Mouse (Mus musculus): ENCODE measurements at regions not wholly inside any gene's neighbourhood (a gene's known extent, or its start where the extent isn't known, plus 50 kb on each side); places are given as distances from the start of the nearest gene placed in this dataset.
A peak's percentile ranks its signal among the peaks of the same experiment; 100 is the strongest.
"Not testable (repeated sequence)": the region's sequence is repeated elsewhere in the genome, so short reads cannot be mapped to it uniquely, and the experiment has no call there.

GRCm38 (mm10) chr15:9954941-9955340 lies 206.3 kb upstream of the Spef2 start:
- no peak for TF ChIP-seq POLR2A (IDR thresholded peaks at IDR 0.05; ENCODE audit: borderline replicate concordance, low read depth, low read length)
- no peak overlapping the region for H3K4me3 ChIP-seq (ENCODE audit: insufficient read depth, low read length)
- H3K4me1 ChIP-seq (ENCODE audit: control insufficient read depth, insufficient read depth, low read length) = peaks cover 7% of the 10 kb centered on the region
- H3K27ac ChIP-seq (ENCODE audit: insufficient read depth, low read depth, low read length) = peak overlapping the region; percentile 36

GRCm38 (mm10) chr15:9974999-9975398 lies 202.0 kb upstream of the Prlr start:
- Histone ChIP-seq H3K4me1 (ENCODE audit: control insufficient read depth, insufficient read depth, low read length) (no peaks in the 10 kb centered on the region), H3K4me3 (ENCODE audit: insufficient read depth, low read length) (no peak overlapping the region), H3K27ac (ENCODE audit: insufficient read depth, low read depth, low read length) (no peak overlapping the region)
- TF ChIP-seq POLR2A (IDR thresholded peaks at IDR 0.05; ENCODE audit: borderline replicate concordance, low read depth, low read length) (no peak), CTCF (IDR thresholded peaks at IDR 0.05; ENCODE audit: low read depth, low read length) (no peak)

GRCm38 (mm10) chr15:10011289-10012234 lies 165.5 kb upstream of the Prlr start:
- Histone ChIP-seq H3K27ac (ENCODE audit: insufficient read depth, low read depth, low read length) (no peak overlapping the region), H3K4me3 (ENCODE audit: insufficient read depth, low read length) (no peak overlapping the region), H3K4me1 (ENCODE audit: control insufficient read depth, insufficient read depth, low read length) (no peaks in the 10 kb centered on the region)
- TF ChIP-seq CTCF (IDR thresholded peaks at IDR 0.05; ENCODE audit: low read depth, low read length) (no peak), POLR2A (IDR thresholded peaks at IDR 0.05; ENCODE audit: borderline replicate concordance, low read depth, low read length) (no peak)

DNA sequence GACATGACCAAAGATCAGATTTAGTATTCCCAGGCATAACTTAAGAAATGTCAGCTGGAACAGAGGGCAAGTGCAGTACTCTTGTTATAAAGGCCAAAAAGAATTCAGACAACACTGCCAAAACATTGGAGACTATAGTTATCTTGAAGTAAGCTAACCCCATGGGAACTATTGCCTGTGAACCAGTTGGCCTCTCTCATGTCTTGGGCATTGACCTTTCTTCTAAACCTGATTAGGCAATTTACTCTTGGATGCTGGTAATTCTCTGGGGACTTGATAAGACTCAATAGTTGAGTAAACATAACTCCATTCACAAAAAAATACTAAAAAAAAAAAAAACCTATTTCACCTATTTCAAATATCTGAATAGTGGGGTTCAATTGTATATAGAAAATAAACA lies 159.8 kb upstream of the Prlr start:
- no peak overlapping the region for H3K27ac ChIP-seq (ENCODE audit: insufficient read depth, low read depth, low read length)
- no peak overlapping the region for H3K4me3 ChIP-seq (ENCODE audit: insufficient read depth, low read length)
- no peaks in the 10 kb centered on the region for H3K4me1 ChIP-seq (ENCODE audit: control insufficient read depth, insufficient read depth, low read length)
- no peak for TF ChIP-seq POLR2A (IDR thresholded peaks at IDR 0.05; ENCODE audit: borderline replicate concordance, low read depth, low read length)
- no peak for TF ChIP-seq CTCF (IDR thresholded peaks at IDR 0.05; ENCODE audit: low read depth, low read length)

GRCm38 (mm10) chr15:10029902-10030301 lies 147.1 kb upstream of the Prlr start:
- Histone ChIP-seq H3K4me3 (ENCODE audit: insufficient read depth, low read length) (no peak overlapping the region), H3K4me1 (ENCODE audit: control insufficient read depth, insufficient read depth, low read length) (peaks cover 5% of the 10 kb centered on the region; the same call in 1 of the 2 replicates), H3K27ac (ENCODE audit: insufficient read depth, low read depth, low read length) (no peak overlapping the region)
- TF ChIP-seq POLR2A (IDR thresholded peaks at IDR 0.05; ENCODE audit: borderline replicate concordance, low read depth, low read length) (no peak), CTCF (IDR thresholded peaks at IDR 0.05; ENCODE audit: low read depth, low read length) (no peak)

GRCm38 (mm10) chr15:10035561-10035960 lies 141.5 kb upstream of the Prlr start:
- no peak overlapping the region for H3K27ac ChIP-seq (ENCODE audit: insufficient read depth, low read depth, low read length)
- TF ChIP-seq CTCF (IDR thresholded peaks at IDR 0.05; ENCODE audit: low read depth, low read length) (no peak), POLR2A (IDR thresholded peaks at IDR 0.05; ENCODE audit: borderline replicate concordance, low read depth, low read length) (no peak)
- no peaks in the 10 kb centered on the region for H3K4me1 ChIP-seq (ENCODE audit: control insufficient read depth, insufficient read depth, low read length)
- no peak overlapping the region for H3K4me3 ChIP-seq (ENCODE audit: insufficient read depth, low read length)

GRCm38 (mm10) chr15:10036576-10036975 lies 140.5 kb upstream of the Prlr start:
- H3K27ac ChIP-seq (ENCODE audit: insufficient read depth, low read depth, low read length); H3K4me3 ChIP-seq (ENCODE audit: insufficient read depth, low read length); H3K4me1 ChIP-seq (ENCODE audit: control insufficient read depth, insufficient read depth, low read length): not testable (repeated sequence)

GRCm38 (mm10) chr15:10073580-10073979 lies 103.5 kb upstream of the Prlr start:
- peaks cover 2% of the 10 kb centered on the region; the same call in 1 of the 2 replicates for H3K4me1 ChIP-seq (ENCODE audit: control insufficient read depth, insufficient read depth, low read length)
- TF ChIP-seq CTCF (IDR thresholded peaks at IDR 0.05; ENCODE audit: low read depth, low read length) (no peak), POLR2A (IDR thresholded peaks at IDR 0.05; ENCODE audit: borderline replicate concordance, low read depth, low read length) (no peak)
- no peak overlapping the region for H3K4me3 ChIP-seq (ENCODE audit: insufficient read depth, low read length)
- no peak overlapping the region for H3K27ac ChIP-seq (ENCODE audit: insufficient read depth, low read depth, low read length)

- Histone ChIP-seq H3K27ac (ENCODE audit: insufficient read depth, low read depth, low read length) (no peak overlapping the region), H3K4me3 (ENCODE audit: insufficient read depth, low read length) (no peak overlapping the region), H3K4me1 (ENCODE audit: control insufficient read depth, insufficient read depth, low read length) (peaks cover 2% of the 10 kb centered on the region; the same call in 1 of the 2 replicates)
- TF ChIP-seq POLR2A (IDR thresholded peaks at IDR 0.05; ENCODE audit: borderline replicate concordance, low read depth, low read length) (no peak), CTCF (IDR thresholded peaks at IDR 0.05; ENCODE audit: low read depth, low read length) (no peak)
These were observed 102.1 kb upstream of the Prlr start for GRCm38 (mm10) chr15:10074916-10075315.

GRCm38 (mm10) chr15:10075391-10076060 lies 101.5 kb upstream of the Prlr start:
- H3K4me1 ChIP-seq (ENCODE audit: control insufficient read depth, insufficient read depth, low read length) = peaks cover 2% of the 10 kb centered on the region; the same call in 1 of the 2 replicates
- H3K27ac ChIP-seq (ENCODE audit: insufficient read depth, low read depth, low read length) = no peak overlapping the region
- no peak overlapping the region for H3K4me3 ChIP-seq (ENCODE audit: insufficient read depth, low read length)
- no peak for TF ChIP-seq CTCF (IDR thresholded peaks at IDR 0.05; ENCODE audit: low read depth, low read length)
- TF ChIP-seq POLR2A (IDR thresholded peaks at IDR 0.05; ENCODE audit: borderline replicate concordance, low read depth, low read length) = no peak

Measured in bone marrow macrophage, adult 2 months (primary cell).